ENCODE assay signal across 17 mouse cellular contexts in the genomic region with DNA sequence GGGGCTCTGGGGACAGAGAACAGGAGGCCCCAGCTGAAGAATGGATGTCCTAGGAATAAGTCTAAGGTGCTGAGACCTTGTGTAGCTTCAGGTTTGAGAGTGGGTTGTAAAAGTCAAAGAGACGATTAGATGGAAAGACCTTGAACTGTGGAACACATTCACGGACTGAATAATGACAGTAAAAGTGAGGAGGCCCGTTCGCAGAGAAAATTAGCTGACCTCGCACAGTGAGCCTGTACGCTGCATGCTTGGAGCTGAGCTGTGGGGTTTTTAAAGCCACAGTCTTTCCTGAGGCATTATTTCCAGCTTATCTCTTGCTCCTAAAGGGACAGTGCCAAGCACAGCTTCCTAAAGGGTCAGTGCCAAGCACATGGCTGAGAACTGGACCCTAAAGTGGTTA.
DNase-seq lines count a peak whose midpoint lies in the region; ATAC-seq and TF ChIP-seq lines count a peak whose summit lies in the region.
"Had no signal": no experiment of that assay in that cellular context is flagged by ENCODE, and none has a peak within 500 bp of the region (broad histone marks: within the 10 kb centered on the region; RNA-seq: fewer than 3 reads in every experiment).

No protein-coding gene starts in this region.

- intact Hi-C loops in heart, postnatal 36 days (cut with DNase I): no loop called here
- intact Hi-C loops in left cerebral cortex, adult 2 months (cut with DNase I): no loop called here

- 82% methylated on average over 6 of the region's 6 CpGs for WGBS in heart, embryonic 10.5 days
- WGBS in intestine, postnatal 0 days: 45% methylated on average over 6 of the region's 6 CpGs

- no peak overlapping the region for H3K4me3 ChIP-seq in heart, embryonic 10.5 days
- no peak overlapping the region for H3K4me3 ChIP-seq in left cerebral cortex, adult 2 months
- no peak overlapping the region for H3K4me3 ChIP-seq in intestine, postnatal 0 days (ENCODE audit: low read depth, low read length)
- H3K4me3 ChIP-seq: liver, embryonic 15.5 days; midbrain, embryonic 13.5 days; neural tube, embryonic 12.5 days had no signal

- no peak overlapping the region for H3K9ac ChIP-seq in intestine, postnatal 0 days (ENCODE audit: low read depth, low read length)
- H3K9ac ChIP-seq: liver, embryonic 15.5 days; midbrain, embryonic 13.5 days; neural tube, embryonic 12.5 days had no signal

- ATAC-seq in intestine, postnatal 0 days: peak; percentile 61; the same call in 1 of the 2 replicates
- ATAC-seq in granulocyte monocyte progenitor cell, adult 5-6 weeks (replicated peaks; ENCODE audit: poor library complexity, severe bottlenecking): no peak
- ATAC-seq: CD4-positive, CD25-positive, alpha-beta regulatory T cell, adult 4 months had no signal

- no peak for DNase-seq in heart, embryonic 10.5 days (ENCODE audit: low spot score)
- no peak for DNase-seq in heart, postnatal 36 days
- DNase-seq in left cerebral cortex, adult 2 months (ENCODE audit: extremely low spot score in 1 of 2, low spot score in 2 of 2): no peak
- DNase-seq in left cerebral cortex, adult 8-10 months (ENCODE audit: low spot score in 2 of 2): no peak
- DNase-seq in right cerebral cortex, adult 2 months (ENCODE audit: low spot score in 2 of 2): no peak
- DNase-seq: cerebellum, adult 11-12 months; gastrocnemius, postnatal 10 days; kidney, adult 2 months; lung, postnatal 36 days; right cerebral cortex, postnatal 14 days; thymus, postnatal 14 days had no signal

- no peak overlapping the region for H3K4me2 ChIP-seq in intestine, postnatal 0 days (replicated peaks; ENCODE audit: low read depth)
- H3K4me2 ChIP-seq: liver, embryonic 15.5 days; midbrain, embryonic 13.5 days; neural tube, embryonic 12.5 days had no signal

- peaks cover 39% of the 10 kb centered on the region for H3K4me1 ChIP-seq in heart, embryonic 10.5 days
- H3K4me1 ChIP-seq in intestine, postnatal 0 days (replicated peaks; ENCODE audit: control insufficient read depth, insufficient read depth, low read length): peaks cover 4% of the 10 kb centered on the region; the same call in 1 of the 2 replicates

- H3K27ac ChIP-seq in heart, embryonic 10.5 days: peak overlapping the region; percentile 56; the same call in 1 of the 2 replicates
- H3K27ac ChIP-seq in left cerebral cortex, adult 2 months: peak overlapping the region; percentile 62
- 0 out of 2 replicates have a peak overlapping the region, but pooled peaks have one; percentile 1 for H3K27ac ChIP-seq in intestine, postnatal 0 days (ENCODE audit: low read depth, low read length)
- H3K27ac ChIP-seq: liver, embryonic 15.5 days; midbrain, embryonic 13.5 days; neural tube, embryonic 12.5 days had no signal

- H3K36me3 ChIP-seq in heart, embryonic 10.5 days: peaks cover 4% of the 10 kb centered on the region; the same call in 1 of the 2 replicates
- H3K36me3 ChIP-seq in intestine, postnatal 0 days (ENCODE audit: control insufficient read depth, insufficient read depth): no peaks in the 10 kb centered on the region
- H3K36me3 ChIP-seq: liver, embryonic 15.5 days; midbrain, embryonic 13.5 days; neural tube, embryonic 12.5 days had no signal

- H3K27me3 ChIP-seq in heart, embryonic 10.5 days (ENCODE audit: insufficient read depth, poor library complexity, severe bottlenecking): no peaks in the 10 kb centered on the region
- no peaks in the 10 kb centered on the region for H3K27me3 ChIP-seq in intestine, postnatal 0 days (replicated peaks; ENCODE audit: control insufficient read depth, insufficient read depth, low read length)
- H3K27me3 ChIP-seq: liver, embryonic 15.5 days; midbrain, embryonic 13.5 days; neural tube, embryonic 12.5 days had no signal

- H3K9me3 ChIP-seq in heart, embryonic 10.5 days: no peaks in the 10 kb centered on the region
- no peaks in the 10 kb centered on the region for H3K9me3 ChIP-seq in intestine, postnatal 0 days (ENCODE audit: control insufficient read depth)
- H3K9me3 ChIP-seq: liver, embryonic 15.5 days; midbrain, embryonic 13.5 days; neural tube, embryonic 12.5 days had no signal

- TF ChIP-seq CTCF in left cerebral cortex, adult 2 months (IDR thresholded peaks at IDR 0.05): no peak
- TF ChIP-seq CTCF in intestine, postnatal 0 days (IDR thresholded peaks at IDR 0.05; ENCODE audit: low read depth): no peak

Comparison
In these comparisons a context has a peak if more than half of its experiments do, and no peak if none do; other contexts are left out.
1. H3K27ac ChIP-seq: peak in every context shown above with its lines; median percentile 62 in left cerebral cortex, adult 2 months; 56 in heart, embryonic 10.5 days; 1 in intestine, postnatal 0 days.